Mouse (Mus musculus) lung, postnatal 0 days (tissue): ENCODE data around the gene Plin5.

ENCODE experiments used
- CTCF ChIP-seq: IDR thresholded peaks from 2 replicates; pipeline ENCODE4 v1.5.1; 2016; ENCODE audit warnings: antibody characterized with exemption, mild to moderate bottlenecking
- EP300 ChIP-seq: IDR thresholded peaks from 2 replicates; pipeline ENCODE4 v1.6.1; 2016; ENCODE audit warnings: antibody characterized with exemption, mild to moderate bottlenecking, control low read depth

GRCm38 (mm10) chr17:56148280-56148679 is 30.9 kb upstream of the Plin5 start:
- TF ChIP-seq CTCF (no peak), EP300 (no peak)
